Mouse (Mus musculus) E14TG2a.4 (cell line): Measurements from ENCODE around the gene Slc52a3.

Source experiments
- H3K27me3 ChIP-seq: 2 replicates; pipeline ENCODE4 v1.6.1; 2014; ENCODE audit warnings: low read length, control low read depth; ENCODE audit not compliant: insufficient read depth
- H3K36me3 ChIP-seq: 2 replicates; pipeline ENCODE4 v1.6.1; 2014; ENCODE audit warnings: low read length, control low read depth; ENCODE audit not compliant: insufficient read depth
- H3K4me1 ChIP-seq: replicated peaks from 2 replicates; pipeline ENCODE4 v1.6.1; 2014; ENCODE audit warnings: low read depth, low read length, control low read depth
- H3K4me3 ChIP-seq: replicated peaks from 2 replicates; pipeline ENCODE4 v1.5.1; 2014; ENCODE audit warnings: mild to moderate bottlenecking, low read length
- H3K9me3 ChIP-seq: 2 replicates; pipeline ENCODE4 v1.6.1; 2014; ENCODE audit warnings: low read length, control low read depth
- CTCF ChIP-seq: conservative IDR thresholded peaks from 2 replicates; pipeline ENCODE4 v1.5.1; 2014; ENCODE audit warnings: low read length
- NANOG ChIP-seq: IDR thresholded peaks from 2 replicates; pipeline ENCODE4 v1.6.1; 2014; ENCODE audit warnings: borderline replicate concordance, low read length, mixed read lengths
- POU5F1 ChIP-seq: IDR thresholded peaks from 2 replicates; pipeline ENCODE4 v1.6.1; 2014; ENCODE audit warnings: low read length, borderline replicate concordance

Gene Slc52a3

DNA sequence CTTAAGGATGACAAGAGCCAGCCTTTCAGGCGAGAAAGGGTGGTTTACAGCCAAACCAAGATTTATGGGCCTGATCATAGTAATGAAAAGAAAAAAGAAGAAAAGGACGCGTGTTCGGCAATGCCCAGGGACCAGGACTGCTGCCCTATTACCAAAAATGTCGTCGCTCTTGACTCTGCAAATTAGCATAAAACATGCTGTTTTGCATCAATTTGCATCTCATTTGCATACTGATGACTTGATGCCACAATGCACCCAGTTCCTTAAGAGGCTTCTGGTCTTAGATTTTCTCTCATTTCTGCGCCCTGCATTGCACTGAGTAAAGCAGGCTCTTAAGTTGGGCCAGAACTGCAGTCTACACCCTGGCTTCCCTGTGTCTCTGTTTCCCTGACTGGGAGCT, 54.0 kb downstream of the Slc52a3 start:
- Histone ChIP-seq H3K9me3 (no peaks in the 10 kb centered on the region), H3K4me3 (no peak overlapping the region), H3K4me1 (peaks cover 38% of the 10 kb centered on the region), H3K27me3 (peaks cover 89% of the 10 kb centered on the region), H3K36me3 (no peaks in the 10 kb centered on the region)
- TF ChIP-seq NANOG (no peak), CTCF (no peak), POU5F1 (no peak)

DNA sequence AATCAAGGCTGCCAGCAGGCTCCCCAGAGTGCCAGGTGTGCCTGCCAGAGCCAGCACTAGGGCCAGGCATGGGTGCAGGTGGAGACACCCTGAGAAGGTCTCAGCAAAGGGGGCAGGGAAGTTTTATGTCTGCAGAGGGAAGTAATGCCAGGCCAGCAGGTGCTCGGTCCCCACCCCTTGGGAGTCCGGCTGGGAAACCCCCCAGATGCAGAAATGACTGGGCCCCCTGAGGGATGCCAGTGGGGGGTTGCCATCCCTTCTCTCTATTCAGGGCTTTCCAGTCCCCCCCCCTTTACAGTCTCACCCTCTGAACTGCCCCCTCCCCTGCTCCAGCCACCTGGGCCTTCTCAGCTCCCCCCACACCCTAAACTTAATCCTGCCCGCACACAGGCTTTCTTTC, 55.7 kb downstream of the Slc52a3 start:
- TF ChIP-seq CTCF = no peak
- no peak for TF ChIP-seq POU5F1
- no peak for TF ChIP-seq NANOG

GRCm38 (mm10) chr2:152055406-152055805, 59.1 kb downstream of the Slc52a3 start:
- H3K27me3 ChIP-seq = peaks cover 84% of the 10 kb centered on the region
- H3K9me3 ChIP-seq = no peaks in the 10 kb centered on the region
- H3K4me1 ChIP-seq = peaks cover 13% of the 10 kb centered on the region
- H3K4me3 ChIP-seq = no peak overlapping the region
- no peaks in the 10 kb centered on the region for H3K36me3 ChIP-seq
- no peak for TF ChIP-seq POU5F1
- TF ChIP-seq CTCF = no peak
- no peak for TF ChIP-seq NANOG

More for the DNA sequence above, 55.7 kb downstream of the Slc52a3 start:
- Histone ChIP-seq H3K27me3 (peaks cover 94% of the 10 kb centered on the region), H3K36me3 (no peaks in the 10 kb centered on the region), H3K4me1 (peaks cover 36% of the 10 kb centered on the region), H3K9me3 (no peaks in the 10 kb centered on the region), H3K4me3 (no peak overlapping the region)

DNA sequence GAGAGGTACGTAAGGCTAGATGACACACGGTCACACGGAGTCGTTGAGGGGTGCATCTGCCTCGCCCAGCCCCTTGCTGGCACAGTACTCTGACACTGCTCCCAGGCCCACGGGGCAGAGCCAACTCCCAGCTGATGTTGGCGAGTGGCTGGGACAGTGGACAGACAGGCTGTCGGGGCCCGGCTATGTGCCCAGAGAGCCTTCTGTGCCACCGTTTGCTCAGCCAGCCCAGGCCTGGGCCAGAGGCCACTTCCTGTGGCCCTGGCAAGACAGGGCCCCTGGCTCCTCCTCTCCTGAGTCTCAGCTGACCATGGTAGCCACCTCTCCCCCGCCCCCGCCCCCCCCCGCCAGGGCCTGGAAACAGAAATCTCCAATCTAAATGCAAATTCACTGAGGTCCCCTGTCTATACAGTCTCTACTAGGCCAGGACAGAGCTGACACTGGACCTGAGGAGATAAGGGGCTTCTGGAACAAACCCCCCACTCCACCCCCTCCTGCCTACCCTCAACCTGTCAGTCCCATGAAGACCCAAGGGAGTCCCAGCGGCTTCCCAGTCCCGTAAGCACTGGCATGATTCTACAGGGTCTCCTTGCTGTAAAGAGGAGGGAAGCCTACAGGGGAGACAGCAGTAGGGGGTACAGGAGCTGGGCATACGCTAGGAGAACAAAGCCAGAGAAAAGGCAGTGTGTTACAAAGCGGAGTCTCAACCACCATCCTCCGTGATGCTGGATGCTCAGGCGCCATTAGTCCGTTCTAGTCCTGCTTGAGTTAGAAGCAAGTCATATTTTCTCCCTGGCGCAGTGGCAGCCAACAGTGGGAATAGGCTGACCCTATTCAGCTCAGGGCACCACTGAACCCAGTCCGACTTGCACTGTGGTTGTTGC, 60.3 kb downstream of the Slc52a3 start:
- Histone ChIP-seq H3K36me3 (no peaks in the 10 kb centered on the region), H3K4me1 (peaks cover 9% of the 10 kb centered on the region; the same call in 1 of the 2 replicates), H3K9me3 (no peaks in the 10 kb centered on the region), H3K4me3 (peak overlapping the region; percentile 39; the same call in 1 of the 2 replicates), H3K27me3 (peaks cover 77% of the 10 kb centered on the region)
- no peak for TF ChIP-seq CTCF
- TF ChIP-seq POU5F1 = no peak
- TF ChIP-seq NANOG = no peak

DNA sequence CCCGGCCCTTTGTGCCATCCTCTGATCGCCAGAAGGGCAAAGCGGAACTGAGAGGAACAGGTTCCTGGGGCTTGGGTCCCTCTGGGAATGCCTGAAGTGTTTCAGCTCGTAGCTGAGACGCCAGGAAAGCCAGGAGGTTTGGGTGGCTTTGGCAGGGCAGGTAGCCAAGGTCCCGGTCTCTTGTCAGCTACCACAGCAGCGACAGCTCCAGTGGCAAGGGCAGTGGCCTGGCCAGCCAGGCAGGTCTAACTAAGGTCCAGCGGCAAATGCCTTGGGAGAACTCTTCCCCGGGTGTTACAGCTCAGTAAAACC, 60.9 kb downstream of the Slc52a3 start:
- peaks cover 71% of the 10 kb centered on the region for H3K27me3 ChIP-seq
- TF ChIP-seq CTCF = no peak
- no peaks in the 10 kb centered on the region for H3K9me3 ChIP-seq
- peak overlapping the region; percentile 39; the same call in 1 of the 2 replicates for H3K4me3 ChIP-seq
- peaks cover 9% of the 10 kb centered on the region; the same call in 1 of the 2 replicates for H3K4me1 ChIP-seq
- no peaks in the 10 kb centered on the region for H3K36me3 ChIP-seq
